Mouse (Mus musculus): ENCODE measurements around the gene Gfm2. TPM values are rescaled to one million over a fixed set of nuclear protein-coding genes. Genes with fewer than 3 reads are reported as not detected.

The Gfm2 gene
- total RNA-seq, 2 experiments from 2014 or later = 51.7 to 54.1 TPM

- DNase-seq = peak in 1 of 2 experiments; percentile 69
Measured at GRCm38 (mm10) chr13:97187693-97188092, 50.0 kb downstream of the Gfm2 start.

GRCm38 (mm10) chr13:97192649-97193048 is 54.9 kb downstream of the Gfm2 start:
- no peak for DNase-seq

DNA sequence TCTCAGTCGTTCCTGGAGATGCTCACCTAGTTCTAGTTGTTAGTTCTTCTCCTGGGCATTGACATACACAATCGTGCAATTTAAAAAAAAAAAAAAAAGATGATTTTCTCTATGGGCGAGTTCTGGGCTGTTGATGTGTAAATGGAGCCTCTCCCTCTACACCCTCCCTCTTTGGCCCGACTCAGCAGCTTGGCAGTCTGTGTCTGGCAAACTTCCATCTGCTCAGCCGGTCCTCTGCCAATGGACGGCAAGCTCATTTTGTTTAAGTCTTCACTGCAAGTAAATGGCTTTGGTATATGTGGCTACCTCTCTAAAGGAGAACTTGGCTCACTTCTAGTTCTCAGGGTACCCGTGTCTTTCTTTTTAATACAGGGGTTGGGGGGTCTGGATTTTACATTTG is 55.7 kb downstream of the Gfm2 start:
- peak; percentile 84 for DNase-seq

DNA sequence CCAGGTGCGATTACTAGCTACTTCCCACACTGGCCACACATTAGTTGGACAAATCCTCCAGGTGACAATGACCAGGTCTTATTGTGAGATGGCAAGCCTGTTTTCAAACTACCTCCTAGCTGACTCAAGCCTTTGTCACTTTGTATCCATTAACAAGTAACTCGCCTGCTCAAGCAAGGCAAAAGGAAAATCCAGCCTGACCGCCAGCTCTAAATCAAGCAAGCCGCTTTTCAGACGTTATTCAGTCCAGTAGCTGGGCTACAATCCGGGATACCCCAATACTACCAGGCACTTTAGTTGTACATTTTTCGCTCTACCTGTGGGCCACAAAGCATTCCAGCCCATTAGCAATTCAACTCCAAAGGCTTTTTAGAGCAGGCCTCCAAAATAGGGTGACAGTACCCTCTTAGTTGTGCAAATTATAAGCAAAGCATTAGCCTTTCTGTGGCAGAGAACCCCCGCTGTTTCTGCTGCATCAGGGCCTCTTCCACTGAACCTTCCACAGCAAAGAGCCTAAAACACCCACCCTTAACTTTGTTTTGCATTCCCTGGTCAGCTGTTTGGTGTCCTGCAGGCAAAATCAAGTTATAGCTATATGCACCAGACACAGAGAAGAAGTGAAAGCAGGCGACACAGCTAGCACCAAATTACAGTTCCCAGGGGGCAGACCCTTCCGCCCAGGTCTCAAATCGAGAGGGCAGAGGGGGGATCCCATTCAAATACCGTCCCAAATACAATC is 58.6 kb downstream of the Gfm2 start:
- no peak for DNase-seq

GRCm38 (mm10) chr13:97196925-97197218 is 59.1 kb downstream of the Gfm2 start:
- no peak for DNase-seq

DNA sequence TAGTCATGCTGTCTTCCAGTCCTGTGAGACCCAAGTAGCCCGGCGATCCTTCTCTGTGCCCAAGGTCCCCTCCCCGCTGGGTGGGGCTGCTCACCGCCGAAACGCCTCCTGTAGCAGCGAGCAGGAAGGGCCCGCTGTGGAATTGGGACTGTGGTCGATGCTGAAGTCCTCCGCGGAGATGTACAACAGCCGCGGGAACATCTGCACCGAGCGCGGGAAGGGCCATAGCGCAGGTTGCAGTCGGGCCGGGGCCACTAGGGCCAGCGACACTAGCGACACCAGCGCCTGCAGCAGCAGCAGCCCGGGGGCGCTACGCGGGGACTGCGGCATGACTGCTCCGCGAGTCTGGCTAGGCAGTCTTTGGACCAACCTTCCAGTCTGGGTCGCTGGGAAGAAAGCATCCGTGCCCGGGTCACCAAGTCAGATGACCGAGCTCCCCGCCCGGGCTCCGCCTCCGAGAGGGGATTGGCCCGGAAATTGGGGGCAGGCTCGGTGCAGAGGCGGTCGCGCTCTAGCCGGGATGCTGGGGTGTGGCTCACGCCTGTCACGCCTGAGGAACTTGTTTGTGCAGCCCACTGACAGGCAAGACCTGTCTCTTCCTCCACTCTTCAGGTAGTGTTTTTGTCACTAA is 60.3 kb downstream of the Gfm2 start, which contains the start of gene Hexb:
Gene Hexb, minus strand, starts transcription at position 426 of the 631 bp plus-strand sequence.
- DNase-seq = peak; percentile 96 to 98

GRCm38 (mm10) chr13:97199123-97199522 is 61.4 kb downstream of the Gfm2 start:
- no peak for DNase-seq

DNA sequence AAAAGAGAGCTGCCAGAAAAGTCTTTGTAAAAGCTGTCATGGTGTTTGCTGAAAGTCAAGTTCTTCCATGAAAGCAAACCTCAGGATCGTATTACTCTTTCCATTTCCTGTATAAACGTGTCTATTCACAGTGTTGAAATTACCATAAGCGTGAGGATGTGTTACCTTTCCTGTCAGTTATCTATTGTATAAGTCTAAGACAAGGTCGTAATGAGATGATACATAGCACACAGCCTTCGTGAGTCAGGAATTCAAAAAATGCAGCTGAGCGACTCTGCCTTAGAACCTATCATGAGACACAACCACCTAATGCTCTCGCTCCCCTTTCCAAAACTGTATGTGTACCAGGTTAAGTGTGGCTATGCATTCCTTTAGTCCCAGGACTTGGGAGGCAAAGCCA is 63.3 kb downstream of the Gfm2 start:
- DNase-seq = no peak

DNA sequence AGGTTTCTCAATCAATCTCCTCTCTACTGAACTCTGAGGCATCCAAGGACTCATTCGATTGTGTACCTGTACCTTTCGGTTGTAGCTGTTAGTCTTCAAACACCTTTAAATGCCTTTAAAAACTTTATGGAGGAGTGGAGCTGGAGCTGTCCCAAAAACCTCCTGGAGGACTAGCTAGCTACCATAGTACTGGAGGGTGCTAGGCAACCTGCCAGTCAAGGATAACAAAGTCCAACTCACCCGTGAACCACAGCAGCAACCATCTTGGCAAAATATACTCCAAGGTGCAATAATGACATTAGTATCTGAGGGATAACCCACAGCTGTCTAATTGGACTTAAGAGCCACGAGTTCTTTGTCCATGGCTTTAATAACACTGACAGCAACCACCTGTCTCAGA is 64.2 kb downstream of the Gfm2 start:
- no peak for DNase-seq

GRCm38 (mm10) chr13:97205052-97205701 is 67.4 kb downstream of the Gfm2 start:
- DNase-seq = peak; percentile 93 to 98

DNA sequence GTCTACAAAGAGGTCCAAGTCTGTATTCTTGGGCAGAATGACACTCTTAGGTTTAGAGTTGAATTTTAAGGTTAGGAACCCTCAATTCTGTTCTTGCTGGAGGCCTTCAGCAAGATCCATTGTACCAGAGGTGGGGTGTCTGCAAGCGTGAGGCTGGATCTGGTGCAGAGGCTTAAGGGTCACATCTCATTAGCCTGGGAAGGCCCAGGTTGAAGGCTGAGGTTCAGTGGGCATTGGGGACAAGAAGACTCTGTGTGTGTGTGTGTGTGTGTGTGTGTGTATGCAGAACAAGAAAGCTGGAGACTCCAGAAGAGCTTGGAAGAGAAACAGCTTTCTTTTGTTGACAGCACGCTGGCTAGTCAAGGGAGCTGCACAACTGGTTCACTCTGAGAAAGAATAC is 68.3 kb downstream of the Gfm2 start:
- DNase-seq = no peak

GRCm38 (mm10) chr13:97207472-97208111 is 69.9 kb downstream of the Gfm2 start:
- DNase-seq = no peak

GRCm38 (mm10) chr13:97208112-97208478 is 70.4 kb downstream of the Gfm2 start:
- DNase-seq = peak in 1 of 2 experiments; percentile 24

GRCm38 (mm10) chr13:97208500-97209010 is 70.8 kb downstream of the Gfm2 start:
- DNase-seq = peak in 1 of 2 experiments; percentile 39

- no peak for DNase-seq
Measured at GRCm38 (mm10) chr13:97214583-97215268, 77.0 kb downstream of the Gfm2 start.

DNA sequence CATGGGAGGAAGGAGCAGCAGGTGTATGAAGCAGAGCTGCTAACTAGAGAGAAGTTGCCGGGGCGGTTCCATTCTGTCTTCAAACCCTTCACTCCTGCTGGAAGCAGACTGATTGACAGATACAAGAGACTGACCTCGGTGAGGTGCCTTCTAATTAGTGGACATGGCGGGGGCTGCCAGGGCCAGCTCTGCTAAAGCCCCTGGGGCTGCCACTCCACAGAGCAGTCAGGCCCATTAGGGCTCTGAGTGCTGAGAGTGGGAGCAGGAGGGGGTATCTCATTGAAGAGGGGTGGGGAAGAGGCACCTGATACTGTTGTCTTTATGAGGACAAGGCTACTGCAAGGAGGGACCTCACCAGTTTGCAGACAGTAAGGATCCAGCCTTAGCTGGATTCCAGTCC is 77.8 kb downstream of the Gfm2 start:
- no peak for DNase-seq

GRCm38 (mm10) chr13:97216196-97216595 is 78.5 kb downstream of the Gfm2 start:
- DNase-seq = no peak

DNA sequence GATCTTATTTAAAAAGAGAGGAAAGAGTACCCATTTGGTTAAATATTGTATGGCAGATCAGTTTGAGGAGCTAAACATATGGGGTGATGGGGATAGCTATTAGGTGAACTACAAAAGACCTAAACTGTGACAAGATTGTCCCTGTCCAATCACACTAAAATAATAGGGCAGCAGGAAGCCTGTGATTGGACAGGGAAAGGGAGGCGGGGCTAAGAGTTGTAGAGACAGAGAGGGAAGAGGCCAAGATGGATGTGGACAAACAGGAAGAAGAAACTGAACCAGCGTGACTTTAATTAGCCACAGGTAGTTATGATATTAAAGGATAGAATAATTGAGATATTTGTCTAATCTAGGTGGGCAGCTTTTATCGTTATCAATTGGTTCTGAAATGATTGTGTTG is 82.3 kb downstream of the Gfm2 start:
- no peak for DNase-seq

DNA sequence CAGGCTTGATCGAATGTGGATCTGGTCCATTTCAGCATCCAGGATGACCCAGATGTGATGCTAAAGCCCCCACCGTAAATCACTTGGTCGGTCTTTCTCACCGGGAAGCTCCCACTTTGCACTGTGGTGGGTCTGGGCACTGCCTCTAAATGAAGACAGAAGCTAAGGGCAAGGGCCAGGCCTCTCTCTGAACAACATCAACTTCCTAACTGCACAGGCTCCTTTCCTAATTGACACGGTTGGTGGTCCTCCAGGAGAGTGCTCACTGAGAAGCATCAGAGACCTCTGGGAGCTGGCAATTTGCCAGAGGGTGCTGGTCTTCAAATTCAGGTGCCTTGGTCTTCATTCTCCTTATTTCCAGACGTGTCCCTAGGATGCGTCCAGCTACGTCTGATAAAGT is 86.1 kb downstream of the Gfm2 start:
- DNase-seq = no peak

DNA sequence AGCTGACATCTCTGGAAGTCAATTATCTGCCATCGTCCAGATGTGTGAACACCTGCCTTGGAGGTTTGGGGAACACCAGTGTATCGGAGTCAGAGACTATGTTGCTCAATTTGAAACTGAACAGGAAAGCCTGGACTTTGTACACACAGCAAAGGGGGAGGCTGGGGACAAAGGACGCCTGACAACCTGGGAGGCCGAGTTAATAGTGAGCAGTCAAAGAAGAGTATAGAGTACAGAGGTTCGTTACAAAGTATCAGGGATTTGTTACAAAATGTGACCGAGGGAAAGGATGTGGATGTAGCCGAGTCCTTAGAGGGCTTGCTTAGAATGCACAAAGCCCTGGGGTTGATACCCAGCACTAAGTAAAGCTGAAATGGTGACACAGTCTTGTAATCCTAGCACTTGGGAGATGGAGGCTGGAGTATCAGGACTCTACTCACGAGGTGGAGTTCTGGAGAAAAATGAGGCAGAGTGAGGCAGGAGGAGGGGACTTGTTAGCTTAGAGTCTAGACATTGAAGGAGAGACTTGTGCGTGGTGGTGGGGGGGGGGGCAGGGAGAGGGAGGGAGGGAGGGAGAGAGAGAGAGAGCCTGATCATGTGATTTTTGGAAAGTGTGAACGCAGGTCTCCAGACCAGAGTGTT is 86.7 kb downstream of the Gfm2 start:
- no peak for DNase-seq

GRCm38 (mm10) chr13:97225130-97225529 is 87.4 kb downstream of the Gfm2 start:
- no peak for DNase-seq

GRCm38 (mm10) chr13:97227795-97228194 is 90.1 kb downstream of the Gfm2 start:
- DNase-seq = no peak

Measured in heart, adult 18-20 months (tissue).